Mouse (Mus musculus) midbrain, embryonic 14.5 days (tissue): Measurements from ENCODE around the gene Slfn5. TPM values are rescaled to one million over a fixed set of nuclear protein-coding genes. Genes with fewer than 3 reads are reported as not detected.
"Not testable (repeated sequence)": the region's sequence is repeated elsewhere in the genome, so short reads cannot be mapped to it uniquely, and the experiment has no call there.

Experiments
- ATAC-seq: fragments of 200-750 bp; cut with Nextera tagmentation; 2 replicates; pipeline ENCODE4 v1.8.0; 2017; ENCODE audit warnings: moderate number of reproducible peaks, moderate library complexity; ENCODE audit not compliant: low FRiP score, low TSS enrichment
- DNase-seq: peaks from one replicate; pipeline ENCODE4 v3.0.0-alpha.2; 2015
- H3K27ac ChIP-seq: fragments of 300-500 bp; sonication (generic); replicated peaks from 2 replicates; pipeline ENCODE4 v1.5.1; 2014; ENCODE audit warnings: mild to moderate bottlenecking, low read depth, low read length, moderate library complexity
- H3K27me3 ChIP-seq: fragments of 300-500 bp; sonication (generic); 2 replicates; pipeline ENCODE4 v1.6.1; 2014; ENCODE audit warnings: low read length, control low read depth, mixed read lengths; ENCODE audit not compliant: control insufficient read depth, insufficient read depth
- H3K36me3 ChIP-seq: fragments of 300-500 bp; sonication (generic); 2 replicates; pipeline ENCODE4 v1.6.1; 2014; ENCODE audit warnings: low read length, control low read depth; ENCODE audit not compliant: control insufficient read depth, insufficient read depth
- H3K4me1 ChIP-seq: fragments of 300-500 bp; sonication (generic); 2 replicates; pipeline ENCODE4 v1.6.1; 2014; ENCODE audit warnings: mild to moderate bottlenecking, antibody characterized with exemption, low read length, control low read depth; ENCODE audit not compliant: control insufficient read depth, insufficient read depth
- H3K4me2 ChIP-seq: fragments of 300-500 bp; sonication (generic); 2 replicates; pipeline ENCODE4 v1.6.1; 2014; ENCODE audit warnings: mild to moderate bottlenecking, low read length, moderate library complexity
- H3K4me3 ChIP-seq: fragments of 300-500 bp; sonication (generic); replicated peaks from 2 replicates; pipeline ENCODE4 v1.5.1; 2014; ENCODE audit warnings: low read depth, low read length
- H3K9ac ChIP-seq: fragments of 300-500 bp; sonication (generic); replicated peaks from 2 replicates; pipeline ENCODE4 v1.6.1; 2014; ENCODE audit warnings: mild to moderate bottlenecking, low read length, moderate library complexity
- H3K9me3 ChIP-seq: fragments of 300-500 bp; sonication (generic); 2 replicates; pipeline ENCODE4 v1.6.1; 2016; ENCODE audit warnings: low read length, control low read depth, mixed read lengths; ENCODE audit not compliant: control insufficient read depth
- WGBS: fragments of 180-500 bp; shearing (Covaris S2); extraction: QIAGEN DNeasy Blood & Tissue Kit; methylation state at CpG from one replicate; pipeline ENCODE4 v1.1.7; 2014; 5-methylcytosine and 5-hydroxymethylcytosine counted together
- polyA plus RNA-seq: library from polyadenylated mRNA; unstranded; fragments of >200 nt; fragmentation: Nextera tagmentation; extraction: Ambion mirVana; gene quantifications from 2 replicates; pipeline ENCODE4 v1.2.1, GENCODE M21; 2014

The Slfn5 gene
- polyA plus RNA-seq, 1 experiment from 2014 or later: 2.6 TPM

GRCm38 (mm10) chr11:82973916-82974315 is 22.8 kb downstream of the Slfn5 start:
- WGBS: 71% methylated on average over 5 of the region's 5 CpGs
- no peak for ATAC-seq
- DNase-seq: no peak

GRCm38 (mm10) chr11:82982409-82982808 is 31.3 kb downstream of the Slfn5 start:
- H3K4me1 ChIP-seq, H3K4me3 ChIP-seq, ATAC-seq, H3K27me3 ChIP-seq, H3K4me2 ChIP-seq, H3K36me3 ChIP-seq, DNase-seq, H3K9ac ChIP-seq, H3K9me3 ChIP-seq, H3K27ac ChIP-seq: not testable (repeated sequence)
- 93% methylated on average over 2 of the region's 2 CpGs for WGBS

More at GRCm38 (mm10) chr11:82973916-82974315, 22.8 kb downstream of the Slfn5 start:
- H3K27ac ChIP-seq: no peak overlapping the region
- H3K9ac ChIP-seq: no peak overlapping the region
- H3K4me2 ChIP-seq: no peak overlapping the region
- H3K4me3 ChIP-seq: no peak overlapping the region
- peaks cover 8% of the 10 kb centered on the region for H3K4me1 ChIP-seq
- H3K9me3 ChIP-seq: no peaks in the 10 kb centered on the region
- H3K27me3 ChIP-seq: no peaks in the 10 kb centered on the region
- H3K36me3 ChIP-seq: no peaks in the 10 kb centered on the region

- Histone ChIP-seq H3K9me3 (no peaks in the 10 kb centered on the region), H3K27ac (no peak overlapping the region), H3K27me3 (no peaks in the 10 kb centered on the region), H3K36me3 (no peaks in the 10 kb centered on the region), H3K9ac (no peak overlapping the region), H3K4me1 (no peaks in the 10 kb centered on the region), H3K4me3 (no peak overlapping the region), H3K4me2 (no peak overlapping the region)
- no peak for DNase-seq
- WGBS: 82% methylated on average over 17 of the region's 17 CpGs
- no peak for ATAC-seq
Observed at GRCm38 (mm10) chr11:82983193-82983592, 32.0 kb downstream of the Slfn5 start.

GRCm38 (mm10) chr11:82987621-82988020 is 36.5 kb downstream of the Slfn5 start:
- Histone ChIP-seq H3K36me3 (no peaks in the 10 kb centered on the region), H3K4me3 (no peak overlapping the region), H3K27ac (no peak overlapping the region), H3K4me1 (no peaks in the 10 kb centered on the region), H3K9me3 (no peaks in the 10 kb centered on the region), H3K27me3 (no peaks in the 10 kb centered on the region), H3K4me2 (no peak overlapping the region), H3K9ac (no peak overlapping the region)
- DNase-seq (no peak), ATAC-seq (no peak)
- 90% methylated on average over 6 of the region's 6 CpGs for WGBS

- H3K4me3 ChIP-seq: no peak overlapping the region
- H3K9me3 ChIP-seq: no peaks in the 10 kb centered on the region
- 35% methylated on average over 12 of the region's 12 CpGs for WGBS
- no peak for ATAC-seq
- H3K4me2 ChIP-seq: no peak overlapping the region
- H3K36me3 ChIP-seq: no peaks in the 10 kb centered on the region
- no peak overlapping the region for H3K9ac ChIP-seq
- DNase-seq: no peak
- no peak overlapping the region for H3K27ac ChIP-seq
- H3K27me3 ChIP-seq: no peaks in the 10 kb centered on the region
- H3K4me1 ChIP-seq: no peaks in the 10 kb centered on the region
Observed at GRCm38 (mm10) chr11:82989357-82989756, 38.2 kb downstream of the Slfn5 start.

GRCm38 (mm10) chr11:82990612-82991385 is 39.6 kb downstream of the Slfn5 start:
- WGBS: 13% methylated on average over 19 of the region's 19 CpGs
- not testable (repeated sequence) for H3K4me1 ChIP-seq, H3K27me3 ChIP-seq, H3K9me3 ChIP-seq, H3K9ac ChIP-seq, ATAC-seq, H3K27ac ChIP-seq, H3K36me3 ChIP-seq
- DNase-seq: peak; percentile 61
- Histone ChIP-seq H3K4me2 (peak overlapping the region; percentile 52), H3K4me3 (peak overlapping the region; percentile 19)

GRCm38 (mm10) chr11:82991469-82992166 is 40.5 kb downstream of the Slfn5 start, which contains the start of gene Slfn9:
Gene Slfn9 (minus strand): TSS chr11:82991830.
- Histone ChIP-seq H3K9me3 (no peaks in the 10 kb centered on the region), H3K9ac (no peak within 1 kb of the TSS), H3K27me3 (no peaks in the 10 kb centered on the region), H3K4me3 (peak within 1 kb of the TSS; percentile 19), H3K4me1 (no peaks in the 10 kb centered on the region), H3K36me3 (no peaks in the 10 kb centered on the region), H3K4me2 (peak within 1 kb of the TSS; percentile 52), H3K27ac (no peak within 1 kb of the TSS)
- peak; percentile 45 for DNase-seq
- WGBS: 9% methylated on average over 14 of the region's 14 CpGs
- ATAC-seq: no peak

GRCm38 (mm10) chr11:83013356-83013755 is 62.2 kb downstream of the Slfn5 start:
- 72% methylated on average over 1 of the region's 1 CpGs for WGBS
- ATAC-seq: no peak
- no peaks in the 10 kb centered on the region for H3K27me3 ChIP-seq

More at GRCm38 (mm10) chr11:83013356-83013755, 62.2 kb downstream of the Slfn5 start:
- Histone ChIP-seq H3K27ac (no peak overlapping the region), H3K4me3 (no peak overlapping the region), H3K9ac (no peak overlapping the region), H3K4me2 (no peak overlapping the region), H3K36me3 (no peaks in the 10 kb centered on the region), H3K4me1 (no peaks in the 10 kb centered on the region), H3K9me3 (no peaks in the 10 kb centered on the region)
- no peak for DNase-seq
